Mouse (Mus musculus): ENCODE measurements around the gene Map3k20. TPM values are rescaled to one million over a fixed set of nuclear protein-coding genes. Genes with fewer than 3 reads are reported as not detected.

The Map3k20 gene
- polyA plus RNA-seq, 1 experiment from 2014 or later: 9.5 TPM

- H3K27me3 ChIP-seq (ENCODE audit: control insufficient read depth, insufficient read depth, low read length): no peaks in the 10 kb centered on the region
- WGBS: 51% methylated on average over 7 of the region's 7 CpGs
- H3K36me3 ChIP-seq (ENCODE audit: control insufficient read depth, insufficient read depth, low read length): no peaks in the 10 kb centered on the region; the same call in 1 of the 2 replicates
- H3K9ac ChIP-seq (ENCODE audit: low read length): no peak overlapping the region
- H3K4me3 ChIP-seq (ENCODE audit: low read depth, low read length): no peak overlapping the region
- H3K4me1 ChIP-seq (replicated peaks; ENCODE audit: control insufficient read depth, insufficient read depth, low read length): no peaks in the 10 kb centered on the region
- DNase-seq (ENCODE audit: low spot score) (no peak), ATAC-seq (replicated peaks; ENCODE audit: low FRiP score) (no peak)
- H3K9me3 ChIP-seq (ENCODE audit: control insufficient read depth, low read length): no peaks in the 10 kb centered on the region
- no peak overlapping the region for H3K27ac ChIP-seq (ENCODE audit: low read depth, low read length)
- H3K4me2 ChIP-seq (ENCODE audit: low read depth, low read length, severe bottlenecking): no peak overlapping the region
Observed at GRCm38 (mm10) chr2:72491650-72492049, 206.2 kb downstream of the Map3k20 start.

Other genes starting within 250 kb of the Map3k20 start
- gene Cdca7, start 190.5 kb downstream of the Map3k20 start, polyA plus RNA-seq (2014; fragmentation: Nextera tagmentation; extraction: Ambion mirVana): 255 and 266 TPM in 2 replicates

Data from forebrain, embryonic 11.5 days (tissue).